Mouse (Mus musculus): ENCODE results near the gene 4632433K11Rik. TPM values are rescaled to one million over a fixed set of nuclear protein-coding genes. Genes with fewer than 3 reads are reported as not detected.

4632433K11Rik gene
- not detected in 2 replicates for polyA plus RNA-seq (2012; rRNA removed)

GRCm38 (mm10) chr7:5033818-5034217, at the start of gene 4632433K11Rik:
4632433K11Rik (plus strand) TSS chr7:5034118.

GRCm38 (mm10) chr7:4996003-4996895, 37.7 kb upstream of the 4632433K11Rik start, which contains the start of gene Zfp579:
Zfp579 (minus strand) TSS chr7:4996158.

GRCm38 (mm10) chr7:5014251-5015117, 19.4 kb upstream of the 4632433K11Rik start, which contains the start of the genes Zfp524 and Fiz1:
Zfp524 (plus strand) TSS chr7:5014415.
Fiz1 (minus strand) TSS chr7:5014697.

GRCm38 (mm10) chr7:5015118-5016001, 18.6 kb upstream of the 4632433K11Rik start, which contains the start of gene Gm44973:
Gm44973 (plus strand) TSS chr7:5015496.

GRCm38 (mm10) chr7:5020000-5020681, 13.8 kb upstream of the 4632433K11Rik start, which contains the start of the genes Zfp865 and Ccdc106:
Zfp865 (plus strand) TSS chr7:5020376.
Ccdc106 (plus strand) TSS chr7:5020553.

GRCm38 (mm10) chr7:5038109-5038732, 4.3 kb downstream of the 4632433K11Rik start, which contains the start of gene Zfp784:
Zfp784 (minus strand) TSS chr7:5038446.

GRCm38 (mm10) chr7:5051193-5052192, 17.6 kb downstream of the 4632433K11Rik start, which contains the start of gene Zfp580:
Zfp580 (plus strand) TSS chr7:5051538.

GRCm38 (mm10) chr7:5061774-5062359, 27.9 kb downstream of the 4632433K11Rik start, which contains the start of gene U2af2:
U2af2 (plus strand) TSS chr7:5062143.

GRCm38 (mm10) chr7:5080010-5080751, 46.3 kb downstream of the 4632433K11Rik start, which contains the start of gene Epn1:
Epn1 (plus strand) TSS chr7:5080235.

Other genes starting within 250 kb of the 4632433K11Rik start
- 227 and 263 TPM in 2 replicates for gene Tmem238, start 244.5 kb upstream of the 4632433K11Rik start, polyA plus RNA-seq (2012; rRNA removed)
- gene Rpl28, start 241.2 kb upstream of the 4632433K11Rik start, polyA plus RNA-seq (2012; rRNA removed), result 405 and 513 TPM in 2 replicates
- 143 and 257 TPM in 2 replicates for gene Ube2s, start 221.5 kb upstream of the 4632433K11Rik start, polyA plus RNA-seq (2012; rRNA removed)
- 2.0 and 2.8 TPM in 2 replicates for gene Shisa7, start 189.4 kb upstream of the 4632433K11Rik start, polyA plus RNA-seq (2012; rRNA removed)
- gene Isoc2b, start 163.9 kb upstream of the 4632433K11Rik start, polyA plus RNA-seq (2012; rRNA removed), result 40.8 and 52.6 TPM in 2 replicates
- 18.6 and 21.4 TPM in 2 replicates for gene Isoc2a, start 157.0 kb upstream of the 4632433K11Rik start, polyA plus RNA-seq (2012; rRNA removed)
- 0.08 TPM in 1 of 2 replicates, not detected in the other for gene Gm36210, start 127.6 kb upstream of the 4632433K11Rik start, polyA plus RNA-seq (2012; rRNA removed)
- 31.6 and 31.7 TPM in 2 replicates for gene Zfp628, start 118.9 kb upstream of the 4632433K11Rik start, polyA plus RNA-seq (2012; rRNA removed)
- 16.0 and 18.1 TPM in 2 replicates for gene Nat14, start 112.1 kb upstream of the 4632433K11Rik start, polyA plus RNA-seq (2012; rRNA removed)
- 12.0 and 12.4 TPM in 2 replicates for gene Ssc5d, start 108.3 kb upstream of the 4632433K11Rik start, polyA plus RNA-seq (2012; rRNA removed)
- 0.09 and 0.30 TPM in 2 replicates for gene Sbk2, start 69.7 kb upstream of the 4632433K11Rik start, polyA plus RNA-seq (2012; rRNA removed)
- 0.28 TPM in 1 of 2 replicates, not detected in the other for gene Sbk3, start 63.0 kb upstream of the 4632433K11Rik start, polyA plus RNA-seq (2012; rRNA removed)
- gene Zfp579, start 38.0 kb upstream of the 4632433K11Rik start, polyA plus RNA-seq (2012; rRNA removed), result 60.1 and 63.9 TPM in 2 replicates
- gene Zfp524, start 19.7 kb upstream of the 4632433K11Rik start, polyA plus RNA-seq (2012; rRNA removed), result 58.6 and 61.0 TPM in 2 replicates
- 35.6 and 36.3 TPM in 2 replicates for gene Fiz1, start 19.4 kb upstream of the 4632433K11Rik start, polyA plus RNA-seq (2012; rRNA removed)
- gene Gm44973, start 18.6 kb upstream of the 4632433K11Rik start, polyA plus RNA-seq (2012; rRNA removed), result 0.35 TPM in 1 of 2 replicates, not detected in the other
- 37.3 and 43.2 TPM in 2 replicates for gene Zfp865, start 13.7 kb upstream of the 4632433K11Rik start, polyA plus RNA-seq (2012; rRNA removed)
- gene Ccdc106, start 13.6 kb upstream of the 4632433K11Rik start, polyA plus RNA-seq (2012; rRNA removed), result 3.0 and 3.6 TPM in 2 replicates
- gene Zfp784, start 4.3 kb downstream of the 4632433K11Rik start, polyA plus RNA-seq (2012; rRNA removed), result 6.4 and 8.7 TPM in 2 replicates
- gene Zfp580, start 17.4 kb downstream of the 4632433K11Rik start, polyA plus RNA-seq (2012; rRNA removed), result 15.7 and 17.3 TPM in 2 replicates
- 136 and 150 TPM in 2 replicates for gene U2af2, start 28.0 kb downstream of the 4632433K11Rik start, polyA plus RNA-seq (2012; rRNA removed)
- gene Epn1, start 46.1 kb downstream of the 4632433K11Rik start, polyA plus RNA-seq (2012; rRNA removed), result 351 and 358 TPM in 2 replicates
- not detected in 2 replicates for gene Rfpl4, start 82.8 kb downstream of the 4632433K11Rik start, polyA plus RNA-seq (2012; rRNA removed)
- gene Rasl2-9, start 91.8 kb downstream of the 4632433K11Rik start, polyA plus RNA-seq (2012; rRNA removed), result 0.22 and 0.27 TPM in 2 replicates
- not detected in 2 replicates for gene Vmn1r55, start 115.6 kb downstream of the 4632433K11Rik start, polyA plus RNA-seq (2012; rRNA removed)
- gene Vmn1r56, start 162.6 kb downstream of the 4632433K11Rik start, polyA plus RNA-seq (2012; rRNA removed), result not detected in 2 replicates
- not detected in 2 replicates for gene Vmn1r57, start 184.4 kb downstream of the 4632433K11Rik start, polyA plus RNA-seq (2012; rRNA removed)

Data from colon, adult 2 months (tissue).